Mouse (Mus musculus) megakaryocyte-erythroid progenitor cell, adult 5-6 weeks (primary cell): ENCODE results near the gene Ptprm. TPM values are rescaled to one million over a fixed set of nuclear protein-coding genes. Genes with fewer than 3 reads are reported as not detected.

Experiments used
- ATAC-seq: replicated peaks from 2 replicates; pipeline ENCODE4 v1.8.0; 2016; ENCODE audit warnings: mild to moderate bottlenecking, inconsistent platforms; ENCODE audit not compliant: severe bottlenecking, poor library complexity, low FRiP score, low TSS enrichment
- total RNA-seq, 2 experiments: library from RNA; stranded (forward) in 1 of 2; stranded (reverse) in 1 of 2; fragments of 200-1000, 215-1000 nt in 1 of 2; fragments of >200 nt in 1 of 2; fragmentation: Nextera tagmentation in 1 of 2; gene quantifications; 2 replicates each; pipeline ENCODE4 v1.2.3; 2014 to 2017

The Ptprm gene
- total RNA-seq, 2 experiments from 2014 or later = not detected

DNA sequence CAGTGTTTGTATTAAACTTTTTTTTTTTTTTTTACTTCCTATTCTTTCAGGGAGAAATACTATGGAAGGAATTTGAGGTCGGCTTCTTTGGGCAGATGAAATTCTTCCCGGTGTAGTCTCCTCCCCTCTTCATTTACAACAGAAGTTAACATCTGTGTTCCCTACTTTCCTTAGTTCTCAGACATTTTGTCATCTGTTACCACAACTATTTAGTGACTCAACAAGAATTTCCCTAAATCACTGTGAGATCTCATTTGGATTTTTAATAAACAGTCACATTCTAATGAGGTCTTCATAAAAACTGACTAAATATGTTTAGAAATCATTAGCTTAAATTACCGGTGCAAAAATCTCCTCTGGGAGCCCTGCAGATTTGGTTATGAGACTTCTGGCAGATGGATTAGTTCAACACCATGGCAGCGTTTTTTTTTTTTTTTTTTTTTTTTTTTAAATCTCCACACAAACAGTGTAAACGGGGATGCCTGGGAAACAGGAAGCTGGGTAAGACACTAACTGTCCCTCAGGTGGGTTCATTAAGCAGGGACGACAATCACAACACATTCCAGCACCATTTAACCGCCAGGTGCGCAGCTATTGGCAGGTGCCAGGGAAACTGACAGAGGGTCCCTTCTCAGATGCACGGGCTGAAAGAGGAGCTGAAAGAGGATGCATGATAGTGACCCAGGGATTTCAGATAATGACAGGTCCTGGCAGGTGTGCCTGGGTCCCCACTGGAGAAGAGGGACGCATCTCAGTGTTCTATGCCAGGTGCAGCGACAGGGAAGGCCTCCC, 633.9 kb downstream of the Ptprm start:
- no peak for ATAC-seq

DNA sequence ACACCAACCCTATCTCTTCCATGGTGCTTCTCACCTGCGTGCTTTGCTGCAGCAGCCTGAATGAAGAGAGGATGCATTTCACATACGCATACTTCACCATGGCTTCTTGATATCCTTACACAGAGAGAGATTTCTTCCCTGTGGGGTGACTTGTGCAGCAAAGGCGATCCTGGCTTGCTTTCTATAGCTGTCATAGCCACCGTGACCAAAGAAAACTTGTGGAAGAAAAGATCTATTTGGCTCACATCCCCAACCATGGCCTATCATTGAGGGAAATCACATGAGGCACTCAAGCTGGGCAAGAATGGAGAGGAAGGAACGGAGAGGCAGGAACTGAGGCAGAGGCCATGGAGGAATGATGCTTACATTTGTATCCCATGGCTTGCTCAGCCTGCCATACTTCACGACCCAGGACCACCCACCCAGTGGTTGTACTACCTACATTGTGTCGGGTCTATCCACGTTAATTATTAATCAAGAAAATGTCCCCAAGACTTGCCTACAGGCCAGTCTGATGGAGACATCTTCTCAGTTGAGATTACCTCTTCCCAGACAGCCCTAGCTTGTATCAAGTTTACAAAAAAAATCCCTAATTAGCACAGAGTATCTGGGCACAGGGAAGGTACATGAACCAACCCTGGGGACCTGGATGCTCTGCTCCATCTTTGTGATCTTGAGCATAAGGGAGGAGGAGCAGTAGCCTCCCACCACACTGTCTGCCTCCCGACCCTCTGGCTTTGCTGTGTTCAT, 641.6 kb downstream of the Ptprm start:
- ATAC-seq = no peak

DNA sequence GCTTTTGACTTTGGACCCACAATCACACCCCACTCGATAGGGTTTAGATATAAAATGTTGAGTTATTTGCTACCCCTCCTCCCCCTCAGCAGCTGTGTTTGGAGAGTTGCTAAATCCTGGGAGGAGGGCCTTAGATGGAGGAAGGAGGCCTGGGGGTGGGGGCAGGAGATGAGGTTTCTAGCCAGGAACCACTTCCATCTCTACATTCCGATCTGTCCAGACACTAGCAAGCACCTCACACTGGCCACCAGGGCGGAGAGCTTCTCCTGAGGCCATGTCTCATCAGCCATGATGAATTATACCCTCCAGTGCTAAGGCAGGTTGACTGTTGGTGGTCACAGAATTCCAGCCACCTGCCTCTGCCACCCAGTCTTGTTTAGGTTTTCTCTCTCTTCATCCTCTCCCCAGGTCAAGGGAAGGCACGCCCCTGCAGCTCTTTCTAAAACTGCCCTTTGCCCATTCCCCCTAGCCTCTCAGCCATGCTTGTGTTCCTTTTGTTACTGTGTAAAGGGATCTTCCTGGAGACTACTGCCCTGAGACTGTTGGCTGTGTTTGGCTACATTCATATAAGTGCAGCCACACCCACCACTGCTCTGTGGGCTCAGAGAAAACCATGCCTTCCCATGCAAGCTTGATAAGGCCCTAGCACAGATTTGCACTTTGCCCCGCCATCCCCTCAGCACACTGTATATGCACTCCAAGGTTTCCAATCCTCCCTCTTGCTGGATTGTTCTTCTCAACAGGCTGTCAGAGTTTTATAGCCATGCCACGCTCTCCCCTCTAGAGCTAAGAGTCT, 642.8 kb downstream of the Ptprm start:
- no peak for ATAC-seq

DNA sequence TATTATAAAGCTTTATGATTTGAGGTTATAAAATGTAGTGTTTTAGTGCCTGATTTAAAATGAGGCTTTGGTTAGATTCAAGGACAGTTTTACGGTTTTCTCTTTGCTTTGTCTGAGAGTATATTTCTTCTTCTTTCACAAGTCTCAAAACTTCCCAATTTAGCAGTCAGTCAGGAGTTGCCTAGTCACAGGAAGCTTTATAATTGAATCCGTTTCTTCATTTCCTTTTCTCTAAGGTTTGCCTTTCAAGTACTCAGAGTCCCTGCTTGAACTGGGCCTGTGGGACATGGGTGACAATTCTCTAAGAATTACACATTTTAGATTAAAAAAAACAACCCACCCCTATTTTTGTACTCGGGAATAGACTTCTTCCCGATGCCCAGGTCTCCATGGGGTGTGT, 643.7 kb downstream of the Ptprm start:
- ATAC-seq = no peak

DNA sequence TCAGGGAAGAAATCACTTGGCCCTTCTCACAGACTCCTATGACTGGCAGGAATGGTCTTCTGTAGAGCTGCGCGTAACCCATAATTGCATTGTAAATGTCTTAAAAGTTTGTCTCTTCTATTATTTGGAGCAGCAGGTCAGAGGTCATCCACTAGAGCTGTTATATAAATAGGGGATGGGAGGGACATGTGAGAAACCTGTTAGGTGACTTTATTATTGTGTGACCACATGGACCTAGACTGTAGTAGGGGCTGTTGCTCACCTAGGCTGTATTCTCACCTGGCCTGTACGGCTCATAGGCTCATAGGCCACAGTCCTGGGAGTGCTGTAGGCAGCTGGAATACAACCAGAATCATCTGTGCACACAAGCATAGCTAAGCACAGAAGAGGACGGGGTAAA, 645.5 kb downstream of the Ptprm start:
- ATAC-seq = no peak

DNA sequence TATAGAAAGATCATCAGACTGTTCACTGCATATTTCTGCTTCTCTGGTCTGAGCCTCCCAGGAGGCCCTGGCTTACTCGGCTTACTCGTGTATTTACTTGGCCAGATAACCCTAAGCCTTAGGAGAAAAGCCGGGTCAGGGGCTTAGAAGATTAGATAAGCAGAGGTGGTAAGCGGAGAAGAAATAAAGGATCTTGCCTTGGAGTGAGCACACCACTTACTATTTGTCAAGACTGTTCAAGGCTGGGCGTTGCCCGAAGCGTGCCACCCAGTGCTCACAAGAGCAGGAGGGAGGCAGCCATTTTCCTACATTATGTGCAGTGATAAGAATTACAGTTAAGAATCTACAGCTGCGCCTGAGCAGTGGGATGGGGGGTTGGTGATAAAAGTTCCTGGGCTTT, 646.6 kb downstream of the Ptprm start:
- no peak for ATAC-seq

DNA sequence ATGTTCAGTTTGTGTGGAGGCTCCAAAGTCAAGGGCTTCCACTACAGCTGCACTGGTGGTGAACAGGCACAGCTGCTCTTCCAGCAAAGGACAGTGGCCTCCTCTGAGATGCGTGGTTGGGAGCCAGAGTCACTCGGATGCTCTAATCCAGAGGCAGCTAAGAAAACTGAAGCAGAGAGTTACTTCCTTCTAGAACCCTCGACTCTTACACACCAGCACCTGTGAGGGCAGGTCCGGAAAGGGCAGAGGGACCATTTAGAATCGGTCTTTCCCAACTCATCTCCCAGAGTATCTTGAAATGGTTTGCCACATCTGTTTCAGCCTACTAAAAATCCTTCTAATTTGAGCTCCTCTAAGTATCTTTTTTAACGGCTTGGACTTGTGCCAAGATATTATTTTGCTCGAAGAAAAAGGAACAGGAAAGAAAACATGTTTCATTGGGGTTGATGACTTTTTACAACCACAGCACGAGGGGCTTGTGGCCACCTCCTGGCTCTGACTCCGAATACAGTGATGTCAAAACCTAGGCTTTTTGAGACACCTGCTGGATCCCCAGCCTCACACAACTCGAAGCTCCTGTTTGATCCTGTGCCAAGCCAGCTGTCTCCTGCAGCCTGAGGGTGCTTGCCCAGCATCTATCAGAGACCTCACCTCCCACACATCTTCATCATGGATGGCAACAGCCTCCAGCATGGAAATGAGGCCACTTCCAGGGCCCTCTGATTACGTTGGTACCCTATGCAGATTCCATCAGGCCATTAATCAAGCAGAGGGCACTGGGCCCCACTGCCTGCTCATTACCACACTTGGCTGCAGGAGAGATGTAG, 652.7 kb downstream of the Ptprm start:
- no peak for ATAC-seq

DNA sequence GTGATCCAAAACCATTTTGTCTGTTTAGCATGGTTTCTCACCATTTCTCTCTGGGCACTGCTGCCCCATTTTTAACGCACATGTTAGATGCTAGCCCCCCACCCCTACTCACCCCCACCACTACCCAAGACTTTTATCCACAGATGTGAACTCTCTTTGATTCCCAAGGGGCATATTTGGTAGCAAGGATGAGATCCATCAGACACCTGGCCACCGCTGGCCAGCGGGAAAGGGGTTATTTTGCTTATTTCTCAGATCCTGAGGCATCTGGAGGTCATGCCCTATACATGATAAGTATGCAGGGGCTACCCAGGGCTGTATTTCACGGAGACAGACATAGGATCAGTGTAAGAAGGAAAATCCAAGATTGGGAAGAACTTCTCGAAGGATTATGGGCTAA, 654.4 kb downstream of the Ptprm start:
- no peak for ATAC-seq

DNA sequence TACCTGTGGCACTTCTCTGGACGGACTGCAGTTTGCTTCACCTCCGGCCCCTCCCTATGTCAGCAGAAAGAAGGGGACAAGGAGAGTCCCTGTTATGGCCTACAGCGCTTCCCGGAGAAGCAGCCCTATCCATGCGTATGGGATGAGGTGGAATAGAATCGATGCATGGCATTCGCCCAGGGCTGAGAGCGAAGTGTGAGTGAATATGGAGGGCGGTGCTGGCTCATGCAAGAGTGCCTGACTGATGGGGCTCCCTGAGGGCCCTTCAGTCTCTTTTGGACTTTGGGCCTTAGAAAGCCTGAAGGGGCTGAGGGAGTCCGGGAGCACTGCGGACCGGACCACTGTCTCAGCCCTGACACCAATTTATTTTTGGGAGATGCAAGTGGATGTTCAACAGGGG, 656.6 kb downstream of the Ptprm start:
- no peak for ATAC-seq

DNA sequence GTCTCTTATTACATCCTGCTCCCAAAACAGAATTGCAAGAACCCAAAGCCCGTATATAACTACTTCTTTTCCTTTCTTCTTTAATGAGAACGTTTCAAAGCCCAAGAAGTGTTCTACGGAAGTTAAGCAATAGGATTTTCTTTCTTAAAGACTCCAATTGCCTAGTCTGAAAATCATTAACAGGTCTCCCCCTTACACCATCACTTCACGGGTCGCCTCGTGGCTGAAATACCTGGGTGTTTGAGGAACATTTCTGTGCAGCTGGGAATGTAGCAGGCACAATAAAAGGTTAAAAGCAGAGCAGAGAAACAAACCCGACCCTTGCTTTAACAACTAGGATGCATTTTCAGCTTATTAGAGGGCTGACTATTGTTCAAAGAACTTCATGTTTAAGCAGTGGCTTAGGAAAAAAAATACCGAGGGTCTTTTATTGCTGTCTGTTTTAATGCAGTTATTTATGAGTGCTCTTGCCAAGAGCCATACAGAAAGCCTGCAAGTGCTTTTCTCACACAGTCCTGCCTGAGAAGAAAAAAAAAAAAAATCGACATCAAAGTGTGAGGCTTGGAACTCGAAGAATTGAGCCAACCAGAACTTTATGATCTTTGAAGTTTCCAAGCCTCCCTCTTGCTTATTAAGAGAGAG, 657.6 kb downstream of the Ptprm start:
- no peak for ATAC-seq

DNA sequence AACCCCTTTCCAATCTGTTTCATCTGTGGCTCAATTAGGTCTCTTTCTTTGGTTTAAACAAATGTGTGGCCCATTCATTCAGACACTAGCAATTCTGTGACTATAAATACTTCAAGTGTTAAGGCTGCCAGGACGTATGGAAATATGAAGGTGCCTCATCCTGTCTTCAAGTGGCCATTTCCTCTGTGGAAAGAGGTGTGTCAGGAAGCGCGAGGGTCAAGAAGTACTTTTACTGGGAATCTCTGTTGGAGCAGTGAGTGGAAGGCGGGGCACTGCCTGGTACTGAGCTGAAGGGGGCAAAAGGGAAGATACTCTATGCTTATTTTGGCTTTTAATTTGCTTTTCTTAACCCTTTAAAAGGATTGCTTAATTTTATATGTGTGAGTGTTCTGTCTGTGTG, 659.9 kb downstream of the Ptprm start:
- no peak for ATAC-seq

DNA sequence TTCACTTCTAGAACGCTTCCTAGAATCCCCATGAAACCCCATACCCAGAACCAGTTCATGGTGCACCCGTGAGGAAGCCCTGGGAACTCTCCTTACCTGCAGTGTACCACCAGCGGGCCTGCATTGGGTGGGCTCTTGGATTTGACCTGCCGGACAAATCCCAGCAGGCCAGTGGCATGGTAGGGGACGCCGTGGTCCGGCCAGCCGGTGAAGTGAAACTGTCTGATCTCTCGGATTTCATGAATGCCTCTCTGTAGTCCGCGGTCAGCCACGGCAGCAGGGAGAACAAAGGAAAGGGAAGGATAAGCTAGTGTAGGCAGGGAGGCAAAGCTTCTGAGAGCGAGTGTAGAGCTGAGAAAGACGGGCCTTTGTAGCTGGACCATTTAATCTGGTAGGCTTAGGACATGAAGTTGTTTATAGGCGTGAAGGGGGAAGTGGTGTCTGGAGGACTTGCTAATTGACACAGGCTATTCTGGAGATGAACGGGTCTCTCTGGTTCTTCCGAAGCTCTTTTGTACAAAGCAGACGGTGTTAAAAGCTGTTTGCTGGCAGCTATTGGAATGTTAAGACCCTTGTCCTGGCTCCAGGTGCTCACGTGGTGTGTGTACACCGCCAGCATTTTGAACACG, 660.5 kb downstream of the Ptprm start:
- ATAC-seq = no peak

DNA sequence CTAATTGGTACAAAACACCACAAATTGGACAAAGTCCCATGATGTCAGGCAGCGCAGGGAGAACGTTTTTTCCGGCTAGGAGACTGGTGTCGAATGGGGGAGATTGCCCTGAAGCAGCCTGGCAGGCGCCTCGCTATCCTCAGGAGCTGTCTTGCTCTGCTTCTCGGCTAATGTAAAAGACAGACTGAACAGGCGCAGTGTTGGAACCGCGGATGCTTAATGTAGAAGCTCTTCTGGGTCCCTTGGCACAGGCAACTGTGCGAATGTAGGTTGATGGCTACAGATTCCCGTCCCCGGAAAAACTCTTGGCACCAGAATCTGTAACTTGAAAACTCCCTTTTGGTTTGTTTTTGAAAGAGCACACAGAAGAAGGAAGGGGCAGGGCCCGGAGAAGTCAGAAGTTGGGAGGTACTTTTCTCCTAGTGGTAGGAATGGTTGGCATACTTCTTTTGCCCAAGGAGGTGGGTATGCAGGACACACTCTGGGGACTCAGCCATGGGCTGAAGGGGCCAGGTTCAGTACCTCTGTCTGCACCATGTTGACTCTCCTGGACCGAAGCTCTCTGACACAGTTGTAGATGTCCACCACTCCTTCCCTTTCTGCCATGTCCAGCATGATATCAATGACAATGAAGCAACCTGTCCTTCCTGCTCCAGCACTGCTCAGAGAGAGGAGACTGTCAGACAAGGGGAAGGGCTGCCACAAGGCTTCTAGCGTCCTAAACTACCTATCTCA, 661.1 kb downstream of the Ptprm start:
- ATAC-seq = no peak

DNA sequence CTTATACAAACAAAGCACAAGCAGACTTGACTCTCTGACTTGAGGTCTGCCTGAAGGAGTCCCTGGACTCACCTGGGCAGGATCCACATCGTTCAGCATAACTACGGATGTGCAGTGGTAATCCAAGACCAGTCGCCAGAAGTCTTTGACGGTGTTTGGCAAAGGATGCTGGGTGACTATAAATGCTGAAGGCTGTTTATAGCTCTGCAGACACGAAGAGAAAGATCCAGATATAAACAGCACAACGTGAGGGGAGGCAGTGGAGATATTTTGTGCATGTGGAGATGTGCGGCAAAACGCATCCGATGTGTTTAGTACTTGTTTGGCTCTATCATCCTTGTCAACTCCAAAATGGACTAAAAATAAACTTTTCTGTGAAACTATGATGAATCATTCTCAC, 666.1 kb downstream of the Ptprm start:
- ATAC-seq = no peak

DNA sequence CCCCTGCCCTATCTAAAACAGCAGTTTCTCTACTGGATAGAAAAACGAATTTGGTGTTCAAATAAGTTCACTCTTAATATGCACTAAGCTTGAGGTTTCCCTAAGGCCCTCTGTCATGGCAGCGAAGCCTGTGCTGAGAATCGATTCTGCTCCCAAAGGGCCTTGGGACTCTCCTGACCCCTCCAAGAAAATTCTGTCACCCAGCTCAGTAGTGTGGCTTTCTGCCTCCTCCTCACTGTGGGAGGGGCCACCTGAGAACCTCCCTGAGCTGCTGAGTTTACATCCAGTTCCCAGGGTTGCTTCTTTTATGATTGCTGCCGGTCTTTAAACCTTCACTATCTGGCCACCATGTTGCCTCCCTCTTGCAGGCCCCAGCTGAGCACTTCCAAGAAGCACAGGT, 666.7 kb downstream of the Ptprm start:
- no peak for ATAC-seq

DNA sequence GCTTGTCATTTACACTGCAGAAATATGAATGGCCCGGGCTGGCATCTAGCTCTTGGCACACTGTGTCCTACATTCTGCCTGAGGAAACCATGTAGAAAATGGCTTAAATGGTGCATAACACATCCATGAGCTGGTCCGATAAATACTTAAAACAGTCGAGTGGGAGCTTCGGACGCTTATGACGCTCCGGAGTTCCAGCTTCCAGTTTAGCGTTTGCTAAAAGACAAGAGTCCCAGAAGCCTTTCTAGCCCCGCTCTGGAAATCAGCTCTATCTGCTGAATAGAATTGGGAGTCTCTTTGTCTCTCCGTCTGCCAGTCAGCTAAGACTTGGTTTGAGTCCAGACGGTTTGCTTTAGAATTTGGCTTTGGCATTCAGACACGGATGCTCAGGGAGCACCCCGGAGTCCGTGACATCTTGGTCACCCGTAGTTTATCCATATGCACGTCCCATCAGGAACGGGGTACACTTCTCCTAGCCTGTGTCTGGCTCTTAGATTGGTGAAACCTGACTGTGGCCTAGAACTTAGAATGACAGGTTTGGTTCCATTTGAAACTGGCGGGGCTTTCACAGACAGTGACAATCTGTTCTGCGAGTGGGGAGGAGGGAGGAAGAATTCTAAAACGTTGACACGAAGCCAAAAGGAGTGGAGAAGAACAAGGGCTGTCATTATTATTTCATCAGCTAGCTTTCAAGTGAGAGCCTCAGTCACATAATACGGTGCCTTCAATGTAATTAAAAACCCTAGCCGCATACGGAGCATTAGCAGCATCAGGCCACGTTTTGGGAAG, 667.4 kb downstream of the Ptprm start:
- ATAC-seq = no peak

DNA sequence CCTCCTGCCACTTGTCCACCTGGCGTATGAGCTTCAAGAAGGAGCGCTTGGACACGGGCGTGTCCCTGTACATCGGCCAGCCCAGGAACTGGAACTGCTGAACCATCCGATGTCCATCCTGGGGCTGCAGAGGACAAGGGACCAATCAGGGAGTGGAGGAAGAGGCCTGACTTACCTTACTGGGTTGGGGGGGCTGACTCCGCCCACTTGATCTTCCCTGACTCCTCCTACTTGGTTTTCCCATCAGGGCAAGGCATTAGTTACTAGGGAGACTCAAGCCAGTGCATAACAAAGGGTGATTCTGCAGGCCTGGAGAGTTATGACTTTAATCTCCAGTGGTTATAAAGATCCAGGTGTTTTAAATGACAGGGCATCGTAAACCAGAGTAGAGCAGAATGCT, 670.8 kb downstream of the Ptprm start:
- no peak for ATAC-seq
